Mouse (Mus musculus) intestine, embryonic 14.5 days (tissue): ENCODE measurements around the gene Tex2. TPM values are rescaled to one million over a fixed set of nuclear protein-coding genes. Genes with fewer than 3 reads are reported as not detected.

Source experiments
- polyA plus RNA-seq: library from polyadenylated mRNA; unstranded; fragments of >200 nt; fragmentation: Nextera tagmentation; extraction: Ambion mirVana; gene quantifications from 2 replicates; pipeline ENCODE4 v1.2.1, GENCODE M21; 2014

Tex2 gene
- polyA plus RNA-seq, 1 experiment from 2014 or later: 11.6 TPM

Other genes with a start within 250 kb of the Tex2 start
- 0.60 and 0.74 TPM in 2 replicates for gene Prr29, start 248.0 kb downstream of the Tex2 start, polyA plus RNA-seq
- gene Icam2, start 225.3 kb downstream of the Tex2 start, polyA plus RNA-seq: 41.6 and 50.5 TPM in 2 replicates
- 7.1 and 7.6 TPM in 2 replicates for gene Ern1, start 125.6 kb downstream of the Tex2 start, polyA plus RNA-seq
- gene Pecam1, start 137.2 kb upstream of the Tex2 start, polyA plus RNA-seq: 44.3 and 49.9 TPM in 2 replicates
- gene Milr1, start 137.8 kb upstream of the Tex2 start, polyA plus RNA-seq: 1.6 and 2.1 TPM in 2 replicates
- gene Polg2, start 166.1 kb upstream of the Tex2 start, polyA plus RNA-seq: 11.5 and 13.5 TPM in 2 replicates
- 340 and 353 TPM in 2 replicates for gene Ddx5, start 175.8 kb upstream of the Tex2 start, polyA plus RNA-seq
- 19.3 and 19.4 TPM in 2 replicates for gene Cep95, start 175.8 kb upstream of the Tex2 start, polyA plus RNA-seq